Mouse (Mus musculus): ENCODE measurements at regions not wholly inside any gene's neighbourhood (a gene's known extent, or its start where the extent isn't known, plus 50 kb on each side); places are given as distances from the start of the nearest gene placed in this dataset.

DNA sequence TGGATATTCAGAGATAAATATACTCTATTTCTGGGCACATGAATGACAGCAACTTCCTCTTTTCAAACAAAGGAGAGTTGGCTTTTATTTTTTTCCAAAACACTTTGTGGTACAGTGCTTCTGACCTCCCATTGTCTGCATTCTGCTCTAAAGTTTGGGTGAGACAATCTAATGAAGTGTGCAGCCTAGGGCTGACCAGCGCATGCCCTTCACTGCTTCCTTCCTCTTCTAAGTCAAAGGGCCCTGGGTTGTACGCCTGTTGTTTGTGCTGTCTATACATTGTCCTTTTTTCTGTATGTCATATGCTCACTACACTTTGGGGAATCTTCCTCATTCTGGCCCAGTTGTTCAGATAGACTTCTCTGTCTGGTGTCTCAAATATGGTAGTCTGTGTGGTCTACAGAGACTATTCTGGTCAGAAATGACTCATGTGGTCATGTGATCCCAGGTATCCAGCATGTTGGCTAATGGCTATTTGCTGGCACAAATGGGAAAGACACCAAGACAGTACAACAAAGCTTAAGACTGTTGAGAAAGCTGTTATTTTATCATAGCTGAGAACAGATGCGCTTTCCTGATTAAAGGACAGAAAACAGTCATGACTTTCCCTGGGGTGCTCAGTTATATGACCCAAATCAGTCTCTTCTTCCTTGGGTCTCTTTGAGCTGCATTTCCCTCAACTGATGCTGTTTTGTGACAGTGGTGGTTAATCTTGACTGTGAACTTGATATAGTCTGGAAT lies 151.4 kb upstream of the Marcks start:
- no peak for DNase-seq
- 73% methylated on average over 3 of the region's 3 CpGs for WGBS
- no peak overlapping the region for H3K9ac ChIP-seq (ENCODE audit: low read depth, low read length)
- H3K27me3 ChIP-seq (ENCODE audit: control insufficient read depth, insufficient read depth, low read length), result no peaks in the 10 kb centered on the region
- no peak overlapping the region for H3K4me3 ChIP-seq
- TF ChIP-seq CTCF (IDR thresholded peaks at IDR 0.05), result no peak
- no peak for TF ChIP-seq EP300 (IDR thresholded peaks at IDR 0.05; ENCODE audit: insufficient read depth, low read depth, low read length)
- TF ChIP-seq POLR2A (IDR thresholded peaks at IDR 0.05; ENCODE audit: insufficient read depth, low read depth, low read length), result no peak
- H3K36me3 ChIP-seq (ENCODE audit: control insufficient read depth, insufficient read depth, low read length), result no peaks in the 10 kb centered on the region
- intact Hi-C loops (cut with DNase I), result no loop called here
- H3K4me1 ChIP-seq (ENCODE audit: control insufficient read depth, insufficient read depth, low read length), result no peaks in the 10 kb centered on the region
- no peaks in the 10 kb centered on the region for H3K79me2 ChIP-seq (replicated peaks; ENCODE audit: control insufficient read depth, insufficient read depth, low read length)
- no peak overlapping the region for H3K27ac ChIP-seq

DNA sequence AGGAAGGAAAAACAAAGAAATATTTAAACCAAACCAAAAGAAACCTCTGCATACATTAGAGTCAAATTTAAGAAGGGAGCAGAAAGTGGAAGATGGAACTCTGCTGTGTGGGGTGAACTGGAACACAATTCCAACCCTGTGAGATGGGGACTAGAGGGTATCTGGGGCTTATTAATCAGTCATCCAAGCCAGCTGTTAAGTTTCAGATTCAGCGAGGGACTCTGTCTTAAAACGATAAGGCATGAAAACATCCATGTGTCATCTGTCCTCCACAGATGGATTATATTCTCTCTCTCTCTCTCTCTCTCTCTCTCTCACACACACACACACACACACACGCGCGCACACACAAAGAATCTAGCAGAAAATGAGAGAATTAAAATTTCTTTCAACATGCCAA lies 147.6 kb upstream of the Marcks start:
- Histone ChIP-seq H3K79me2 (replicated peaks; ENCODE audit: control insufficient read depth, insufficient read depth, low read length) (no peaks in the 10 kb centered on the region), H3K9ac (ENCODE audit: low read depth, low read length) (no peak overlapping the region), H3K36me3 (ENCODE audit: control insufficient read depth, insufficient read depth, low read length) (no peaks in the 10 kb centered on the region), H3K27ac (no peak overlapping the region), H3K4me3 (no peak overlapping the region), H3K27me3 (ENCODE audit: control insufficient read depth, insufficient read depth, low read length) (no peaks in the 10 kb centered on the region), H3K4me1 (ENCODE audit: control insufficient read depth, insufficient read depth, low read length) (no peaks in the 10 kb centered on the region)
- 82% methylated on average over 5 of the region's 5 CpGs for WGBS
- intact Hi-C loops (cut with DNase I), result no loop called here
- DNase-seq, result no peak
- TF ChIP-seq EP300 (IDR thresholded peaks at IDR 0.05; ENCODE audit: insufficient read depth, low read depth, low read length) (no peak), CTCF (IDR thresholded peaks at IDR 0.05) (no peak), POLR2A (IDR thresholded peaks at IDR 0.05; ENCODE audit: insufficient read depth, low read depth, low read length) (no peak)

DNA sequence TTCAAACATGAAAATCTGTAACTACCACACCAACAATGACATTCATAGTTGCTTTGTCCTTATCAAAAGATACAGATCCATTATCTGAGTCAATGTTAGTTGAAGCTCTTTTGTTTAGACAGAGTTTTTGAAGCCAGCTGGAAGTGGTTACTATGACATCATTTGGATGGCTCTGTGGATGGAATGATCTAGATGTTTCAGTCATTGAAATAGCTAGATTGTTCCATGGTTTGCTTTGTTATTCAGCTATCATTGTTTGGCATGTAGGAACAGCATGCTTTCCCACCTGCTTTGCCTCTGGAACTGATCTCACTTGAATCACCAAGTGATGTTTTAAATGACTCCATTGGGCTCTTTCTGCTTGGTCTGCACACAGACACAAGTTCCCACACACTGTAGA lies 144.2 kb upstream of the Marcks start:
- no peaks in the 10 kb centered on the region for H3K27me3 ChIP-seq (ENCODE audit: control insufficient read depth, insufficient read depth, low read length)
- intact Hi-C loops (cut with DNase I), result no loop called here
- H3K4me3 ChIP-seq, result no peak overlapping the region
- H3K36me3 ChIP-seq (ENCODE audit: control insufficient read depth, insufficient read depth, low read length), result no peaks in the 10 kb centered on the region
- no peaks in the 10 kb centered on the region for H3K79me2 ChIP-seq (replicated peaks; ENCODE audit: control insufficient read depth, insufficient read depth, low read length)
- no peak overlapping the region for H3K9ac ChIP-seq (ENCODE audit: low read depth, low read length)
- no peak for DNase-seq
- TF ChIP-seq POLR2A (IDR thresholded peaks at IDR 0.05; ENCODE audit: insufficient read depth, low read depth, low read length) (no peak), EP300 (IDR thresholded peaks at IDR 0.05; ENCODE audit: insufficient read depth, low read depth, low read length) (no peak), CTCF (IDR thresholded peaks at IDR 0.05) (no peak)
- no peak overlapping the region for H3K27ac ChIP-seq
- peaks cover 2% of the 10 kb centered on the region for H3K4me1 ChIP-seq (ENCODE audit: control insufficient read depth, insufficient read depth, low read length)

DNA sequence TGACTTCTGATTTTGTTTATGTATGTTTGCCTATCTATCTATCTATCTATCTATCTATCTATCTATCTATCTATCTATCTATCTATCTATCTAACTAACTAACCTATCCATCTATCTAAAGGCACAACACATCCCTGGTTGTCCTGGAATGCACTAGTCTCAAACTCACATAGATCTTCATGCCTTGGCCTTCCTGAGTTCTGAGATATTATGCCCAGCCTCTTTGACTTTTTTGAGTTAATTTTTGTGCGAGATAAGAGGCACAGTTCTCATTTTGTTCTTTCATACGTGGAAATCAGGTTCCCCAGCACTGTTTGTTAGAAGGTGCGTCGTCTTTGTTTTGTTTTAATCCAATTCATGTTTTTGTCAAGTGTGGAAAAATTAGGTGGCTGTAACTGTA lies 142.1 kb upstream of the Marcks start:
- WGBS, result 75% methylated on average over 4 of the region's 4 CpGs
- TF ChIP-seq EP300 (IDR thresholded peaks at IDR 0.05; ENCODE audit: insufficient read depth, low read depth, low read length), result no peak
- no peak for TF ChIP-seq POLR2A (IDR thresholded peaks at IDR 0.05; ENCODE audit: insufficient read depth, low read depth, low read length)
- TF ChIP-seq CTCF (IDR thresholded peaks at IDR 0.05), result no peak
- DNase-seq, result no peak
- Histone ChIP-seq H3K4me1 (ENCODE audit: control insufficient read depth, insufficient read depth, low read length) (peaks cover 2% of the 10 kb centered on the region), H3K27me3 (ENCODE audit: control insufficient read depth, insufficient read depth, low read length) (no peaks in the 10 kb centered on the region), H3K27ac (no peak overlapping the region), H3K4me3 (no peak overlapping the region), H3K9ac (ENCODE audit: low read depth, low read length) (no peak overlapping the region), H3K79me2 (replicated peaks; ENCODE audit: control insufficient read depth, insufficient read depth, low read length) (no peaks in the 10 kb centered on the region), H3K36me3 (ENCODE audit: control insufficient read depth, insufficient read depth, low read length) (no peaks in the 10 kb centered on the region)
- intact Hi-C loops (cut with DNase I), result no loop called here

DNA sequence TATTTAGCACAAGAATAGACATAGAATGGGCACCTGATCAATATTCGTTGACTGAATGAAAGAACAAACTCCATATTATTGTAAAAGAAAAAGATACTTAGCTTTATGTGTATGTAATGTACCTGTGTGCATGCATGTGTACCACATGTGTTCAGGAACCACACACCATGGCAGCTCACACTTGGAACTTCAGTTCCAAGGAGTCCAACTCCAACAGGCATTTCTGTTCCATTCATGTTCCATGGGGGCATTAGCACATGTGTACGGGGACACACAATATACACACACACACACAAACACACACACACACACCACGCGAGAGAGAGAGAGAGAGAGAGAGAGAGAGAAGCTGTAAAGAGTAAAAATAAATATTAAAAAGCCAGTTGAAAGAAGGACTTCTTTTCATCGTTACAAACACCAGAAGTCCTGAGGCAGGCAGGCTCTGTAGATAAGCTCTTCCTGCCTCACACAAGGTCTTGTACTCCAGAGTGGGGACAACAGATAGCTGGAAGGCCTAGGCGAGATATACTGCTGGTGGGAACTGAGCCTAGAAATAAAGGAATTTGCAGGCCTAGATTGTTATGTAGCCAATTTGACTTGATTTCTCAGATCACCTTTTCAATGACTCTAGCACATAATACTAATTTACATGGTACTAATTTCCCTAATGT lies 141.6 kb upstream of the Marcks start:
- TF ChIP-seq POLR2A (IDR thresholded peaks at IDR 0.05; ENCODE audit: insufficient read depth, low read depth, low read length), result no peak
- no peak for TF ChIP-seq CTCF (IDR thresholded peaks at IDR 0.05)
- TF ChIP-seq EP300 (IDR thresholded peaks at IDR 0.05; ENCODE audit: insufficient read depth, low read depth, low read length), result no peak
- H3K79me2 ChIP-seq (replicated peaks; ENCODE audit: control insufficient read depth, insufficient read depth, low read length), result no peaks in the 10 kb centered on the region
- intact Hi-C loops (cut with DNase I), result no loop called here
- H3K36me3 ChIP-seq (ENCODE audit: control insufficient read depth, insufficient read depth, low read length), result no peaks in the 10 kb centered on the region
- 40% methylated on average over 6 of the region's 6 CpGs for WGBS
- H3K9ac ChIP-seq (ENCODE audit: low read depth, low read length), result no peak overlapping the region
- no peak overlapping the region for H3K27ac ChIP-seq
- no peak for DNase-seq
- peaks cover 4% of the 10 kb centered on the region for H3K4me1 ChIP-seq (ENCODE audit: control insufficient read depth, insufficient read depth, low read length)
- H3K27me3 ChIP-seq (ENCODE audit: control insufficient read depth, insufficient read depth, low read length), result no peaks in the 10 kb centered on the region
- H3K4me3 ChIP-seq, result no peak overlapping the region

GRCm38 (mm10) chr10:37279316-37279715 lies 140.6 kb upstream of the Marcks start:
- no peak overlapping the region for H3K27ac ChIP-seq
- 63% methylated on average over 1 of the region's 1 CpGs for WGBS
- no peaks in the 10 kb centered on the region for H3K36me3 ChIP-seq (ENCODE audit: control insufficient read depth, insufficient read depth, low read length)
- H3K27me3 ChIP-seq (ENCODE audit: control insufficient read depth, insufficient read depth, low read length), result no peaks in the 10 kb centered on the region
- no peak overlapping the region for H3K4me3 ChIP-seq
- TF ChIP-seq EP300 (IDR thresholded peaks at IDR 0.05; ENCODE audit: insufficient read depth, low read depth, low read length) (no peak), POLR2A (IDR thresholded peaks at IDR 0.05; ENCODE audit: insufficient read depth, low read depth, low read length) (no peak), CTCF (IDR thresholded peaks at IDR 0.05) (no peak)
- H3K79me2 ChIP-seq (replicated peaks; ENCODE audit: control insufficient read depth, insufficient read depth, low read length), result no peaks in the 10 kb centered on the region
- H3K4me1 ChIP-seq (ENCODE audit: control insufficient read depth, insufficient read depth, low read length), result peaks cover 4% of the 10 kb centered on the region
- no peak overlapping the region for H3K9ac ChIP-seq (ENCODE audit: low read depth, low read length)
- intact Hi-C loops (cut with DNase I), result no loop called here
- DNase-seq, result no peak
